Mouse (Mus musculus) Patski (cell line): Measurements from ENCODE around the gene Grin2a. TPM values are rescaled to one million over a fixed set of nuclear protein-coding genes. Genes with fewer than 3 reads are reported as not detected.

ENCODE experiments used
- ATAC-seq: fragments of 100-300 bp; one replicate; pipeline ENCODE4 v1.8.0; 2021
- CTCF ChIA-PET: fragments of 350-600 bp; sonication (Branson Sonifier 250); formaldehyde crosslinking; loops from one replicate; lab custom pipeline; 2022; ENCODE audit warnings: inconsistent platforms; lab: Charles Lee
- POLR2A ChIA-PET: fragments of 350-600 bp; sonication (Branson Sonifier 250); formaldehyde crosslinking; loops from one replicate; lab custom pipeline; 2022; ENCODE audit warnings: antibody characterized with exemption, inconsistent platforms; lab: Charles Lee
- DNase-seq: peaks from one replicate; pipeline ENCODE4 v3.0.0-alpha.2; 2011; ENCODE audit warnings: low read depth, low spot score
- H3K27me3 ChIP-seq: fragments of 371-371 bp; one replicate; pipeline ENCODE4 v1.5.1; 2021
- CTCF ChIP-seq: fragments of 100-300 bp; IDR thresholded peaks from one replicate; pipeline ENCODE4 v1.5.1; 2021
- in situ Hi-C: fragments of 300-500 bp; cut with MboI; formaldehyde crosslinking; loops from 3 replicates; pipeline ENCODE4 v1.11.1; 2018; ENCODE audit warnings: low pct_unique_long_range_greater_than_20kb, mixed read lengths
- polyA plus RNA-seq: library from polyadenylated mRNA; unstranded; gene quantifications from one replicate; pipeline ENCODE4 v1.2.3, GENCODE M21; 2021

Grin2a gene
- polyA plus RNA-seq, 1 experiment from 2014 or later, result 0.42 TPM

GRCm38 (mm10) chr16:9999926-10000325 lies 4.6 kb upstream of the Grin2a start:
- POLR2A ChIA-PET, result no interaction called here
- CTCF ChIA-PET, result no interaction called here
- DNase-seq, result no peak
- no peak for TF ChIP-seq CTCF
- in situ Hi-C loops, result loop anchor here (10.0 kb wide), 1 partner anchor 1105 kb away; no protein-coding TSS in a partner anchor
- ATAC-seq, result no peak
- H3K27me3 ChIP-seq, result peaks cover 35% of the 10 kb centered on the region

- DNase-seq, result no peak
Observed at GRCm38 (mm10) chr16:9997931-9998330, 2.6 kb upstream of the Grin2a start.

GRCm38 (mm10) chr16:9995814-9996210 lies 452 bp upstream of the Grin2a start:
- in situ Hi-C loops, result no loop called here
- ATAC-seq, result no peak
- H3K27me3 ChIP-seq, result peaks cover 36% of the 10 kb centered on the region
- ChIA-PET POLR2A (no interaction called here), CTCF (interaction anchor here (1.1 kb wide), 1 partner anchor 22 kb away, joined by 3 read pairs; no protein-coding TSS in a partner anchor)
- DNase-seq, result no peak
- no peak for TF ChIP-seq CTCF

More at GRCm38 (mm10) chr16:9997931-9998330, 2.6 kb upstream of the Grin2a start:
- peaks cover 38% of the 10 kb centered on the region for H3K27me3 ChIP-seq
- no peak for TF ChIP-seq CTCF
- no peak for ATAC-seq
- POLR2A ChIA-PET, result no interaction called here
- CTCF ChIA-PET, result no interaction called here
- in situ Hi-C loops, result no loop called here

- ATAC-seq, result peak; percentile 33
- TF ChIP-seq CTCF, result no peak
- in situ Hi-C loops, result loop anchor here (5.0 kb wide), 1 partner anchor 987 kb away; no protein-coding TSS in a partner anchor
- H3K27me3 ChIP-seq, result peaks cover 36% of the 10 kb centered on the region
- ChIA-PET CTCF (interaction anchor here (1.1 kb wide), 2 partner anchors 21 to 984 kb away, joined by 3 read pairs; no protein-coding TSS in a partner anchor), POLR2A (interaction anchor here (0.7 kb wide), 1 partner anchor 281 kb away, joined by 4 read pairs; no protein-coding TSS in a partner anchor)
- no peak for DNase-seq
Observed at GRCm38 (mm10) chr16:9994041-9994950, 1.1 kb downstream of the Grin2a start.

- CTCF ChIA-PET, result interaction anchor here (0.7 to 1.5 kb wide), 3 partner anchors 983 to 1110 kb away, joined by 3 to 4 read pairs (median 3); no protein-coding TSS in a partner anchor
- DNase-seq, result no peak
- no peak for TF ChIP-seq CTCF
- peak; percentile 28 for ATAC-seq
- POLR2A ChIA-PET, result no interaction called here
- in situ Hi-C loops, result loop anchor here (5.0 kb wide), 1 partner anchor 986 kb away; no protein-coding TSS in a partner anchor
- peaks cover 31% of the 10 kb centered on the region for H3K27me3 ChIP-seq
Observed at GRCm38 (mm10) chr16:9993255-9994040, 1.9 kb downstream of the Grin2a start.

- ATAC-seq, result no peak
- no peak for DNase-seq
- peaks cover 30% of the 10 kb centered on the region for H3K27me3 ChIP-seq
- ChIA-PET POLR2A (no interaction called here), CTCF (interaction anchor here (0.7 to 1.5 kb wide), 2 partner anchors 983 to 1109 kb away, joined by 3 to 4 read pairs; no protein-coding TSS in a partner anchor)
- TF ChIP-seq CTCF, result no peak
- in situ Hi-C loops, result loop anchor here (5.0 kb wide), 1 partner anchor 985 kb away; no protein-coding TSS in a partner anchor
Observed at GRCm38 (mm10) chr16:9992773-9993221, 2.6 kb downstream of the Grin2a start.

- peaks cover 30% of the 10 kb centered on the region for H3K27me3 ChIP-seq
- in situ Hi-C loops, result loop anchor here (5.0 kb wide), 1 partner anchor 985 kb away; no protein-coding TSS in a partner anchor
Observed at GRCm38 (mm10) chr16:9992076-9992772, 3.1 kb downstream of the Grin2a start.

GRCm38 (mm10) chr16:9985041-9985440 lies 10.3 kb downstream of the Grin2a start:
- ChIA-PET CTCF (interaction anchor here (0.8 kb wide), 1 partner anchor 1101 kb away, joined by 3 read pairs; no protein-coding TSS in a partner anchor), POLR2A (no interaction called here)
- no peaks in the 10 kb centered on the region for H3K27me3 ChIP-seq
- DNase-seq, result peak; percentile 25
- in situ Hi-C loops, result loop anchor here (10.0 kb wide), 1 partner anchor 1100 kb away; no protein-coding TSS in a partner anchor
- ATAC-seq, result peak; percentile 51
- TF ChIP-seq CTCF, result no peak

More at GRCm38 (mm10) chr16:9992076-9992772, 3.1 kb downstream of the Grin2a start:
- CTCF ChIA-PET, result interaction anchor here (1.5 kb wide), 1 partner anchor 983 kb away, joined by 4 read pairs; no protein-coding TSS in a partner anchor
- TF ChIP-seq CTCF, result no peak
- DNase-seq (no peak), ATAC-seq (no peak)
- POLR2A ChIA-PET, result no interaction called here

GRCm38 (mm10) chr16:9980641-9981040 lies 14.7 kb downstream of the Grin2a start:
- in situ Hi-C loops, result loop anchor here (10.0 kb wide), 1 partner anchor 1096 kb away; no protein-coding TSS in a partner anchor
- CTCF ChIA-PET, result no interaction called here
- POLR2A ChIA-PET, result interaction anchor here (0.5 kb wide), 1 partner anchor 469 kb away, joined by 3 read pairs; no protein-coding TSS in a partner anchor
- TF ChIP-seq CTCF, result no peak
- ATAC-seq (no peak), DNase-seq (no peak)
- H3K27me3 ChIP-seq, result no peaks in the 10 kb centered on the region
